Mouse (Mus musculus) brain, embryonic 14.5 days (tissue): ENCODE measurements at regions not wholly inside any gene's neighbourhood (a gene's known extent, or its start where the extent isn't known, plus 50 kb on each side); places are given as distances from the start of the nearest gene placed in this dataset.

ENCODE experiments used
- CTCF ChIP-seq: fragments of 200-500 bp; IDR thresholded peaks from 2 replicates; pipeline ENCODE4 v1.5.1; 2012; ENCODE audit warnings: inconsistent platforms, mild to moderate bottlenecking, moderate library complexity, borderline replicate concordance; ENCODE audit not compliant: insufficient read depth, insufficient read length; ENCODE audit errors: extremely low read depth
- POLR2A ChIP-seq: fragments of 200-500 bp; IDR thresholded peaks from 2 replicates; pipeline ENCODE4 v1.6.1; 2012; ENCODE audit warnings: mild to moderate bottlenecking, inconsistent platforms, borderline replicate concordance; ENCODE audit not compliant: poor library complexity, insufficient read depth, insufficient read length, severe bottlenecking; ENCODE audit errors: extremely low read depth

- TF ChIP-seq CTCF (no peak), POLR2A (no peak)
These were observed 198.5 kb upstream of the Vstm2b start for GRCm38 (mm10) chr7:40699633-40700032.
